Mouse (Mus musculus): Measurements from ENCODE around the gene BC030870. TPM values are rescaled to one million over a fixed set of nuclear protein-coding genes. Genes with fewer than 3 reads are reported as not detected.
"Not testable (repeated sequence)": the region's sequence is repeated elsewhere in the genome, so short reads cannot be mapped to it uniquely, and the experiment has no call there.

The BC030870 gene
- not detected in 2 replicates for total RNA-seq (2014; rRNA removed)
- polyA plus RNA-seq (2015; fragmentation: Nextera tagmentation; extraction: Ambion mirVana) = 0.10 and 0.15 TPM in 2 replicates

GRCm38 (mm10) chr8:65129199-65129788 is at the start of gene BC030870:
BC030870 (minus strand) TSS chr8:65129563.
- Histone ChIP-seq H3K27ac (ENCODE audit: low read depth, low read length) (no peak within 1 kb of the TSS), H3K36me3 (ENCODE audit: insufficient read depth, low read length) (no peaks in the 10 kb centered on the region), H3K4me1 (ENCODE audit: insufficient read depth, low read length) (no peaks in the 10 kb centered on the region), H3K9me3 (ENCODE audit: low read length) (no peaks in the 10 kb centered on the region), H3K4me2 (ENCODE audit: low read depth, low read length, poor library complexity, severe bottlenecking) (no peak within 1 kb of the TSS), H3K9ac (replicated peaks; ENCODE audit: low read length, poor library complexity, severe bottlenecking) (no peak within 1 kb of the TSS), H3K27me3 (ENCODE audit: insufficient read depth, low read length) (no peaks in the 10 kb centered on the region), H3K4me3 (ENCODE audit: low read depth, low read length) (no peak within 1 kb of the TSS)
- DNase-seq (ENCODE audit: low spot score) (no peak), ATAC-seq (ENCODE audit: low FRiP score) (no peak)
- no peak for TF ChIP-seq CTCF (IDR thresholded peaks at IDR 0.05)
- 84% methylated on average over 15 of the region's 15 CpGs for WGBS

DNA sequence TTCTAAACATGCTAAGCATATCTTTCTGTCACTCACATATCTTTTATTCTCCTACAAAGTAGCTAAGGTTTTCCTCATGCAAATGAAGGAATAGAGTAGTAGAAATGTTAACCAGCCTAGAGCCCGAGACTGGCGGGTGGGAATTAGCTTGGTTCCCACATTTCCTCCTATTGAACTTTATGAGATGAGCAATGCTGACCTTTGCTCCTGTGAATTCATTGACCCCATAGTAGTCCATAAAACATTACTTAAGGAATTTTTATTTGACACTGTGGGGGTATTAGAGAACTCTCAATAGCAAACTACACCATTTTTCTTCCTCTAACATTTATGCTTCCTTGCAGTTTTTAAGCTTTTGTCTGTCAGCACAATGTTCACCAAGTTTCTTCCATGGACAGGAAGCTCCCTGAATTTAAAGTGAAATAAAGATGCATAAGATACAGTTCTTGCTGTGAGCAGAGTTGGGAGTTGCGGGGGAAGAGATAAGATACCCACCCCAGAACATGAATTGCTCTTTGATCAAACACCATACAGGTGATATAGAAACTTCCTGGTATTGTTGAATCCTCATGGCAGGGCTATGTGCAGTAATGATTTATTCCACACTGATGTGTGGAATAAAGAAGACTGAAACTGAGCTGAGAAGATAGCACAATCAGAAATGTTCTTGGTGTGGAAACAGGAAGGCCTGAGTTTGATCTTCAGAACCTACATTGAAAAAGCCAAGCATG is 45.5 kb upstream of the BC030870 start:
- WGBS = 75% methylated on average over 3 of the region's 3 CpGs

GRCm38 (mm10) chr8:65169184-65169583 is 39.8 kb upstream of the BC030870 start:
- Histone ChIP-seq H3K27ac (ENCODE audit: low read depth, low read length) (no peak overlapping the region), H3K9ac (replicated peaks; ENCODE audit: low read length, poor library complexity, severe bottlenecking) (no peak overlapping the region), H3K4me1 (ENCODE audit: insufficient read depth, low read length) (no peaks in the 10 kb centered on the region), H3K9me3 (ENCODE audit: low read length) (no peaks in the 10 kb centered on the region), H3K36me3 (ENCODE audit: insufficient read depth, low read length) (no peaks in the 10 kb centered on the region), H3K4me2 (ENCODE audit: low read depth, low read length, poor library complexity, severe bottlenecking) (no peak overlapping the region), H3K27me3 (ENCODE audit: insufficient read depth, low read length) (no peaks in the 10 kb centered on the region), H3K4me3 (ENCODE audit: low read depth, low read length) (no peak overlapping the region)
- DNase-seq (ENCODE audit: low spot score) (no peak), ATAC-seq (ENCODE audit: low FRiP score) (no peak)
- 73% methylated on average over 3 of the region's 3 CpGs for WGBS
- TF ChIP-seq CTCF (IDR thresholded peaks at IDR 0.05) = no peak

More for the DNA sequence above, 45.5 kb upstream of the BC030870 start:
- DNase-seq (ENCODE audit: low spot score) (no peak), ATAC-seq (ENCODE audit: low FRiP score) (no peak)
- no peaks in the 10 kb centered on the region for H3K27me3 ChIP-seq (ENCODE audit: insufficient read depth, low read length)
- no peak overlapping the region for H3K27ac ChIP-seq (ENCODE audit: low read depth, low read length)
- no peak overlapping the region for H3K4me3 ChIP-seq (ENCODE audit: low read depth, low read length)
- no peaks in the 10 kb centered on the region for H3K36me3 ChIP-seq (ENCODE audit: insufficient read depth, low read length)
- TF ChIP-seq CTCF (IDR thresholded peaks at IDR 0.05) = no peak
- H3K4me2 ChIP-seq (ENCODE audit: low read depth, low read length, poor library complexity, severe bottlenecking) = no peak overlapping the region
- H3K9ac ChIP-seq (replicated peaks; ENCODE audit: low read length, poor library complexity, severe bottlenecking) = no peak overlapping the region
- H3K4me1 ChIP-seq (ENCODE audit: insufficient read depth, low read length) = no peaks in the 10 kb centered on the region
- no peaks in the 10 kb centered on the region for H3K9me3 ChIP-seq (ENCODE audit: low read length)

- not testable (repeated sequence) for H3K9ac ChIP-seq (replicated peaks; ENCODE audit: low read length, poor library complexity, severe bottlenecking); H3K36me3 ChIP-seq (ENCODE audit: insufficient read depth, low read length); H3K4me1 ChIP-seq (ENCODE audit: insufficient read depth, low read length); H3K4me2 ChIP-seq (ENCODE audit: low read depth, low read length, poor library complexity, severe bottlenecking); H3K27ac ChIP-seq (ENCODE audit: low read depth, low read length); H3K9me3 ChIP-seq (ENCODE audit: low read length); H3K27me3 ChIP-seq (ENCODE audit: insufficient read depth, low read length); H3K4me3 ChIP-seq (ENCODE audit: low read depth, low read length)
- 63% methylated on average over 1 of the region's 1 CpGs for WGBS
- peak; percentile 74 for DNase-seq (ENCODE audit: low spot score)
- peak; percentile 75 for TF ChIP-seq CTCF (IDR thresholded peaks at IDR 0.05)
- ATAC-seq (ENCODE audit: low FRiP score) = 0 out of 2 replicates have a peak, but pooled peaks have one; percentile 38
Measured at GRCm38 (mm10) chr8:65160676-65161075, 31.3 kb upstream of the BC030870 start.

DNA sequence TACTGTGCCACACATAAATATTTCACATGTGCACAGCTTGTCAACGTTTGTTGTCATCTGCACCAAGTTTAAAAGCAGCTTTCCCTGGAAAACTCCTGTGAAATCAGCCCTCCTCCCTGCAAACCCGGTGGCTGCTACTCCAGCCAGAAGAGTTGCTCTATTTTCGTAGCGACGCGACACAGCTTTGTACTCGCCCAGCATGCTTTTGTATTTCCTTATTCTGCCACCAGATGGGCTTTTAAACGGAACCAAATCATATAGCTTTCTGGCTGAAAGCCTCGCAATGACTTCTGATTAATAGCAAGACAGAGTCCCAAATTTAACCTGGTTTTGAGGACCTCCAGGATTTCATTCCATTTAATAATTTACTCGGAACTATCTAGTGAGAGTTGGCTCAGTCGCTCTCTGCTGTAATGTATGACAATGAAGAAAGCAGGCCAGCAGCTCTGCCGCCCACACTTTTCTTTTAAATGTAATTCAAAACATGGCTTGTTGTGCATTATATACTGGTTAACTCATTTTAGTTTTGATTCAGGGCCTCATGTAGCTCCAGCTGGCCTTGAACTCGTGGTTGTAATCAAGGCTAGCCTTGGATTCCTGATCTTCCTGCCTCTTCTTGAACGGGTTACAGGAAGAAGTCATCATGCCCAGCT is 29.9 kb upstream of the BC030870 start:
- DNase-seq (ENCODE audit: low spot score) (peak; percentile 67), ATAC-seq (ENCODE audit: low FRiP score) (no peak)
- Histone ChIP-seq H3K4me2 (ENCODE audit: low read depth, low read length, poor library complexity, severe bottlenecking) (0 out of 2 replicates have a peak overlapping the region, but pooled peaks have one; percentile 15), H3K4me1 (ENCODE audit: insufficient read depth, low read length) (no peaks in the 10 kb centered on the region), H3K27me3 (ENCODE audit: insufficient read depth, low read length) (no peaks in the 10 kb centered on the region), H3K9me3 (ENCODE audit: low read length) (no peaks in the 10 kb centered on the region), H3K9ac (replicated peaks; ENCODE audit: low read length, poor library complexity, severe bottlenecking) (no peak overlapping the region), H3K4me3 (ENCODE audit: low read depth, low read length) (no peak overlapping the region), H3K27ac (ENCODE audit: low read depth, low read length) (no peak overlapping the region), H3K36me3 (ENCODE audit: insufficient read depth, low read length) (no peaks in the 10 kb centered on the region)
- TF ChIP-seq CTCF (IDR thresholded peaks at IDR 0.05) = peak; percentile 63
- WGBS = 48% methylated on average over 14 of the region's 14 CpGs

GRCm38 (mm10) chr8:65157901-65158300 is 28.5 kb upstream of the BC030870 start:
- Histone ChIP-seq H3K4me3 (ENCODE audit: low read depth, low read length) (no peak overlapping the region), H3K4me1 (ENCODE audit: insufficient read depth, low read length) (no peaks in the 10 kb centered on the region), H3K27ac (ENCODE audit: low read depth, low read length) (no peak overlapping the region), H3K27me3 (ENCODE audit: insufficient read depth, low read length) (no peaks in the 10 kb centered on the region), H3K4me2 (ENCODE audit: low read depth, low read length, poor library complexity, severe bottlenecking) (no peak overlapping the region), H3K36me3 (ENCODE audit: insufficient read depth, low read length) (no peaks in the 10 kb centered on the region), H3K9me3 (ENCODE audit: low read length) (no peaks in the 10 kb centered on the region), H3K9ac (replicated peaks; ENCODE audit: low read length, poor library complexity, severe bottlenecking) (no peak overlapping the region)
- DNase-seq (ENCODE audit: low spot score) = peak; percentile 91
- 71% methylated on average over 4 of the region's 4 CpGs for WGBS
- peak; percentile 63; the same call in 1 of the 2 replicates for ATAC-seq (ENCODE audit: low FRiP score)
- TF ChIP-seq CTCF (IDR thresholded peaks at IDR 0.05) = no peak
